Mouse (Mus musculus) megakaryocyte progenitor cell, adult 5-6 weeks (primary cell): ENCODE measurements around the gene Gstcd. TPM values are rescaled to one million over a fixed set of nuclear protein-coding genes. Genes with fewer than 3 reads are reported as not detected.

Experiments used
- ATAC-seq: replicated peaks from 2 replicates; pipeline ENCODE4 v1.8.0; 2016; ENCODE audit warnings: mild to moderate bottlenecking, moderate TSS enrichment, inconsistent platforms; ENCODE audit not compliant: poor library complexity
- total RNA-seq, 2 experiments: library from RNA; stranded (forward) in 1 of 2; stranded (reverse) in 1 of 2; fragments of 157-497, 149-512 nt in 1 of 2; fragments of 200-1000 nt in 1 of 2; gene quantifications; 2 replicates each; pipeline versions ENCODE4 v1.2.3 to v1.2.4; 2015 to 2017

Gene Gstcd
- total RNA-seq, 2 experiments from 2014 or later = 17.6 to 24.6 TPM

DNA sequence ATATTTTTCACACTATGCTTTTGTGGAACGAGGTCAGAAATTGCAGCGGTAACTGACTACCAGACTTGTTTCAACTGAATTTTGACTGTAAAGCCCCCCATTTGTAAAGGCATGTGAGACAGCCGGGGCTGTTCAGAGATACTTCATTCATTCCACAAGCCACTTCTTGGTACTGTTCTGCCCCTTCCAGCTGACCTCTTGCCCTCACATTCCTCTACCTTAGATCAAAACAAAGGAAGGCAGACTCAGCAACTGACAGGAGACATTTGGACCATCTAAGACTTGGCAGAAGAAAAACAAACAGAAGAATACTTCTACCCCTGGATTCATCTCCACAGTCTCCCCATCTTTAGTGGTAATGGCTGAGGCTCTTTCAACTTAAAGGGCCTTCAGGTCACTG, 147.2 kb downstream of the Gstcd start:
- no peak for ATAC-seq

DNA sequence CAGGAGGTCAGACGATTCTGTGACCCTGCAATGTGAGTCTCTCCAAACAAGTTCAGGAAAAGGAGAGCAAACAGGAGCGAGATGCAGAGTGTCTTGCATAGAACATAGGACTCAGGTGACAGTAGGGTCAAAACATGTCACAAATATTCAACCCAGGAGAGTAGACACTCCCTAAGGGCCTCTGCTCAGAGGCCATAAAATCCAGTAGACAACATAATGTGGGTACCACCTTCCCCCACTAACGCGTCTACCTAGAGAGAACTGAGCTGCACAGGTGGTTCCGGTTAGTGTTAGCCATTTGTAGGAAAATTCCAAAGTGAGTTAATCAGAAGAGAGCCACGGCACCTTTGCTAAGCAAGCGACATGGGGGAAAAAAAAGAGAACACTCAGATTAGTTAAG, 147.6 kb downstream of the Gstcd start:
- no peak for ATAC-seq

DNA sequence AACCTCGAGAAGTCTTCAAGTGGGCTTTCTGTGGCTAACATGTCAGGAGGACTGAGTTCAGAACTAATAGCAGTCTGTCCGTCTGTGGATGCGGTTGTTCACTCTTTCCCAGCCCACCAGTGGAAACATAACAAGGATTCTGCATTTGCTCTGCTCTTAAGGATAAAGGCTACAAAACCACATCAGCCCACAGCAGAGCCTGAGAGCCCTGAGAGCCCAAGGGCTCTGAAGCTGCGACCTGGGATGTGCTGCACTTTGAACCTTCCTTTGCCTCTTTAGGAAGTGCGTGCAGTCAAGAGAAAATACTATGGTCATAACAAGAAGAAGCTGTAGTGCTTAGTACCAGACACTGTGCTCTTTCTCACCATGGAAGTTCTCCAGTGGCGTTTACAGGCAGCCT, 149.1 kb downstream of the Gstcd start:
- no peak for ATAC-seq

DNA sequence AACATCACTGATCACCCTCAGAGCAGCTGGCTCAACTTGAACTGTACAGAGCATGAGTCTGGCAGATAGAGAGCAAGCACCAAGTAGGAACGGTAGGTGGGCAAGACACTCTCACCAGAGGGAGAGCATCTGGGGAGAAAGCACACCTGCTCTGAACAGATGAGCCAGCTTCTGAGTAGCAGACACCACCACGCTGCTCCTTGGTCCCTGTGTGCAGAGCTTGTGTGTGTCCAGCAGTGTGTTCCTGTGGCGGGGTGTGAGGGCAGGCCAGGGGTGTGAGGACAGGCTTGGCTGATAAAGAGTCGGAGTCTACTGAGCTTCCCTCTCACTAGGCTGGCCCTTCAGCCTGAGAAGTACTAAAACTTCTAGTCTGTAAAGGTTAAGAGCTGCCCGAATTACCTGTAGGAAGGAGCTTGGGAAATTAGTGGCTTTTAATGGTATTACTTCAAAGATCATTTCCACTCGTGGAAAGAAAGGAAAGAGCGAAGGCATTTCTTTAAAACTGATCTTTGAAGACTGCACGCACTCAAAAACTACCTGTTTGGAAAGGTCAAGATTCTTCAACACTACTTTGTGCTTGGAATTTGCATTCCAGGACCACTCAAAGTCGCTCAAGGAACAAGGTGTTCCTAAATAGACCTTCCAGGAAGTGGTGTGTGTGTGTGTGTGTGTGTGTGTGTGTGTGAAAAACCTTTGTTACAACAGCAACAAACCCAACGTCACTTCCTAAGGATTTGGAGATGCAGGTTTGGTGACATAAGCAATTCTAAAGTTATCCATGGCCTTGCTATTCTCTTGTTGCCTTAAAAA, 151.4 kb downstream of the Gstcd start:
- ATAC-seq = no peak

DNA sequence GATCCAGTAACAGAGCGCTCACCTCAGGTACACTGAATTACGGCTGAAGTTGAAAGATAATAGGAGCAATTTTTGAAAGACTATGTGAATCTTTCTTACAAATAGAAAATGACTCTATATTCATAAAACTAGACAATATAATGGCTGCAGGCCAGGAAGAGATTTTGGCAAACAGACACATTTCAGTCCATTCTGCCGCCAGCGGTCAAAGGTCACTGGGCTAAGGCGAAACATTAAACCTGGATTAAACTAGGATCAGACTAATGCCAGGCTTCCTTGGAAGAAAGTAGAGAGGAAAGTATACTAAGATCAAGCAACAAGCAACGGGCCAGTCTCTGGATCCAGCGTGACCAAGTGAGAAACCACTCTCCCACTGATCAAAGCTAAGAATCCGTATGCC, 152.8 kb downstream of the Gstcd start:
- no peak for ATAC-seq

DNA sequence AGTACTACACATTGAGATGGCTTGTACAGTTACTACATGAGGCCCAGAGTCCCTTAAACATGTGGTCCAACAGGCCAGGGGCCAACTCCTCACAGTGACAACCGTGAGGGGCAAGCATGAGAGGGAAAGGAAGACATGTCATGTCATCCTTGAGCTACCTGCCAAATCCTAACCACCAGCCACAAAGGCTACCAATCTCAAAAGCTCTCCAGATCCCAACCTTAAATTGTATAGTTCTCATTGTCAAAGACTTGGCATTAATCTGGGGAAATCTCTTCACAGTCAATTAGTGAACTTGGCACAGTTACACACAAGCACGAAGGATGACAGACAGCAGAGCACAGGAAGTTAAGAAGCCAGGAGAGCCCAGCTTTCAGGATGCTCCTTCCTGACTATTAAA, 157.2 kb downstream of the Gstcd start:
- no peak for ATAC-seq

Other genes starting within 250 kb of the Gstcd start
- not detected in 2 replicates for gene Npnt, start 141.7 kb downstream of the Gstcd start, total RNA-seq (2015)
- 0.47 TPM in 1 of 2 replicates, not detected in the other for gene Npnt, start 141.7 kb downstream of the Gstcd start, total RNA-seq (2017)
- gene Ints12, start 193 bp downstream of the Gstcd start, total RNA-seq (2015) = 23.1 and 24.0 TPM in 2 replicates
- gene Ints12, start 193 bp downstream of the Gstcd start, total RNA-seq (2017) = 12.5 and 14.9 TPM in 2 replicates
- gene Arhgef38, start 142.9 kb upstream of the Gstcd start, total RNA-seq (2015) = not detected in 2 replicates
- gene Arhgef38, start 142.9 kb upstream of the Gstcd start, total RNA-seq (2017) = not detected in 2 replicates
- 74.3 and 77.4 TPM in 2 replicates for gene Ppa2, start 218.1 kb upstream of the Gstcd start, total RNA-seq (2015)
- 70.4 and 79.6 TPM in 2 replicates for gene Ppa2, start 218.1 kb upstream of the Gstcd start, total RNA-seq (2017)